Mouse (Mus musculus): ENCODE results near the gene Adcy4. TPM values are rescaled to one million over a fixed set of nuclear protein-coding genes. Genes with fewer than 3 reads are reported as not detected.
A peak's percentile ranks its signal among the peaks of the same experiment; 100 is the strongest.

Adcy4 gene
- total RNA-seq (2021) (10 to 100 TPM; 16.1 to 20.3 TPM), polyA plus RNA-seq (2012; rRNA removed) (36.5 and 40.0 TPM in 2 replicates)
- long read RNA-seq, transcript Adcy4-202 (26 exons, 3,501 nt), result major isoform, 7 of 20 reads
- long read RNA-seq, partial matches to known transcripts, result 4 of 20 reads
- long read RNA-seq, other reads (novel, unspliced or antisense), result 6 of 20 reads

DNA sequence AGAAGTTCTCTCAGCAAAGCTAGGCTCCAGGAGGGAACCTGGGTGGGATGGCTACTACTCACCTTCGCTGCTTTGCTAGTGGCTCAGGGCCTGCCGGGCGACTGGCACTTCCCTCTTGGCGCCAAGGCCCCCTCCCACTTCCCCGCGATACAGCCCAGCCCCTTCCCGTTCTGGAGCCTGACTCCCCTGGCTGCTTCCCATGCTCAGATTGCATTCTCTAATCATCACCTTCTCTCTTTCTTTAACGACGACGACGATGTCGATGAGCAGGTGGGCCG is at the start of gene Adcy4:
Adcy4 (minus strand) TSS at position 138 of the 278 bp plus-strand sequence.
- WGBS, result 6% methylated on average over 13 of the region's 13 CpGs
- intact Hi-C loops (cut with DNase I), result loop anchor here (1.0 to 5.0 kb wide), 2 partner anchors 39 to 133 kb away; partner anchors contain the start of gene Nfatc4
- Histone ChIP-seq H3K4me1 (ENCODE audit: control insufficient read depth, insufficient read depth, low read length) (peaks cover 4% of the 10 kb centered on the region), H3K27ac (peak within 1 kb of the TSS; percentile 97), H3K79me2 (replicated peaks; ENCODE audit: control insufficient read depth, insufficient read depth, low read length) (no peaks in the 10 kb centered on the region), H3K36me3 (ENCODE audit: control insufficient read depth, insufficient read depth, low read length) (no peaks in the 10 kb centered on the region), H3K9ac (ENCODE audit: low read depth, low read length) (peak within 1 kb of the TSS; percentile 65), H3K27me3 (ENCODE audit: control insufficient read depth, insufficient read depth, low read length) (no peaks in the 10 kb centered on the region), H3K4me3 (peak within 1 kb of the TSS; percentile 50)
- DNase-seq, result peak; percentile 63 to 65
- TF ChIP-seq POLR2A (IDR thresholded peaks at IDR 0.05; ENCODE audit: insufficient read depth, low read depth, low read length) (peak; percentile 83), CTCF (IDR thresholded peaks at IDR 0.05) (no peak)

DNA sequence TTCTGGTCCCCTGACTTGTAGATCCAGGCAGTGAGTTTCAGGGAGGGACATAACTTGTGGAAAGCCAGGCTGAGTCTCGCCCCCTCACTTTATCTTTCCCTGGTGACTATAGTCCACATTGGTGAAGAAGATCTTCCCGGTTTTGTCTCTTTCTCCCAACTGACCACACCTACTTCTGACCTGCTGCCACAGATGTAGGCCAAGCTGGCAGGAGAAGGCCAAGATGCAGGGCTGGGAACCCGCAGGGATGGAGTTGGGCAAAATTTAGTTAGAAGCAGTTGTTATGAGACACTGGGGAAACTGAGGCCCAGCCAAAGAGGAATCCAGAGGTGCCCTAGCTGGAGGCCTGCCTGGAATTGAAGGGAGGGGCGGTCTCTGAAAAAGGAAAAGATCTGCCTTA is 49.2 kb upstream of the Adcy4 start:
- no peaks in the 10 kb centered on the region for H3K79me2 ChIP-seq (replicated peaks; ENCODE audit: control insufficient read depth, insufficient read depth, low read length)
- H3K4me3 ChIP-seq, result no peak overlapping the region
- no peaks in the 10 kb centered on the region for H3K36me3 ChIP-seq (ENCODE audit: control insufficient read depth, insufficient read depth, low read length)
- no peak for TF ChIP-seq EP300 (IDR thresholded peaks at IDR 0.05; ENCODE audit: insufficient read depth, low read depth, low read length)
- no peak for TF ChIP-seq CTCF (IDR thresholded peaks at IDR 0.05)
- TF ChIP-seq POLR2A (IDR thresholded peaks at IDR 0.05; ENCODE audit: insufficient read depth, low read depth, low read length), result no peak
- intact Hi-C loops (cut with DNase I), result no loop called here
- no peak overlapping the region for H3K9ac ChIP-seq (ENCODE audit: low read depth, low read length)
- 90% methylated on average over 4 of the region's 4 CpGs for WGBS
- peaks cover 1% of the 10 kb centered on the region; the same call in 1 of the 2 replicates for H3K4me1 ChIP-seq (ENCODE audit: control insufficient read depth, insufficient read depth, low read length)
- H3K27me3 ChIP-seq (ENCODE audit: control insufficient read depth, insufficient read depth, low read length), result no peaks in the 10 kb centered on the region
- no peak overlapping the region for H3K27ac ChIP-seq
- DNase-seq, result no peak

DNA sequence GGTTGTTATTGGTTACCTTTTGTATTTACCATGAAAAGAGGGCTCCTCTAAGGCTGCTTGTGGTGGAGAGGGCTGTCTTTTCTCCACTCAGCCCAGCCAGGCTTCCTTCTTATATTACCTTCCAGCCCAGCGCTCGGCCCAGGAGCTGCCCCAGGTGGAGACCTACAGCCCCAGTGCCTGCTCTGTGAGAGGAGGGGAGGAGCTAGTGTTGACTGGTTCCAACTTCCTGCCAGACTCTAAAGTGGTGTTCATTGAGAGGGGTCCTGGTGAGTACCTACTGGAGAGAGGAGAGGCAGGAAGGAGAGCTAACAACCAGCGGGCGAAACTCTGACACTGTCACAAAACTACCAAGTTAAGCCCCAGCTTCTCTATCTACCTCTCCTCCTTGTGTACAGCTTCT is 46.4 kb upstream of the Adcy4 start:
- Histone ChIP-seq H3K79me2 (replicated peaks; ENCODE audit: control insufficient read depth, insufficient read depth, low read length) (no peaks in the 10 kb centered on the region), H3K27ac (no peak overlapping the region), H3K36me3 (ENCODE audit: control insufficient read depth, insufficient read depth, low read length) (no peaks in the 10 kb centered on the region), H3K27me3 (ENCODE audit: control insufficient read depth, insufficient read depth, low read length) (no peaks in the 10 kb centered on the region), H3K9ac (ENCODE audit: low read depth, low read length) (no peak overlapping the region), H3K4me1 (ENCODE audit: control insufficient read depth, insufficient read depth, low read length) (peaks cover 1% of the 10 kb centered on the region; the same call in 1 of the 2 replicates), H3K4me3 (no peak overlapping the region)
- TF ChIP-seq EP300 (IDR thresholded peaks at IDR 0.05; ENCODE audit: insufficient read depth, low read depth, low read length) (no peak), CTCF (IDR thresholded peaks at IDR 0.05) (no peak), POLR2A (IDR thresholded peaks at IDR 0.05; ENCODE audit: insufficient read depth, low read depth, low read length) (no peak)
- peak in 1 of 2 experiments; percentile 9 for DNase-seq
- intact Hi-C loops (cut with DNase I), result no loop called here
- 90% methylated on average over 4 of the region's 4 CpGs for WGBS

DNA sequence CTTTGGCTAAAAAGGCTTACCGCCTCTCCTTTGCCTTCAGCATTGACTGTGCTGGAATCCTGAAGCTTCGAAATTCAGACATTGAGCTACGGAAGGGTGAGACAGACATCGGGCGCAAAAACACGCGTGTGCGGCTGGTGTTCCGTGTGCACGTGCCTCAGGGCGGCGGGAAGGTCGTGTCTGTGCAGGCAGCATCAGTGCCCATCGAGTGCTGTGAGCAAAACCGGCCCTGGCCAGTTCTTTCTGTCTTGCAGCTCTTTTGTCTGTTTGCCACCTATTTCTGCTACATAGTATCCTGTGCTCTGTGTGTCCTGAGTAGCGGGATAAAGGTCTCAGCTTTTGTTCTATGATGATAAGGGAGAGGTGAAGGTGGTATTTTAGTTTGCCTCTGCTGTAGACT is 46.0 kb upstream of the Adcy4 start:
- intact Hi-C loops (cut with DNase I), result no loop called here
- Histone ChIP-seq H3K27ac (no peak overlapping the region), H3K36me3 (ENCODE audit: control insufficient read depth, insufficient read depth, low read length) (no peaks in the 10 kb centered on the region), H3K4me1 (ENCODE audit: control insufficient read depth, insufficient read depth, low read length) (peaks cover 1% of the 10 kb centered on the region; the same call in 1 of the 2 replicates), H3K27me3 (ENCODE audit: control insufficient read depth, insufficient read depth, low read length) (no peaks in the 10 kb centered on the region), H3K79me2 (replicated peaks; ENCODE audit: control insufficient read depth, insufficient read depth, low read length) (no peaks in the 10 kb centered on the region), H3K9ac (ENCODE audit: low read depth, low read length) (no peak overlapping the region), H3K4me3 (no peak overlapping the region)
- 91% methylated on average over 16 of the region's 16 CpGs for WGBS
- TF ChIP-seq EP300 (IDR thresholded peaks at IDR 0.05; ENCODE audit: insufficient read depth, low read depth, low read length), result no peak
- TF ChIP-seq CTCF (IDR thresholded peaks at IDR 0.05), result no peak
- TF ChIP-seq POLR2A (IDR thresholded peaks at IDR 0.05; ENCODE audit: insufficient read depth, low read depth, low read length), result no peak
- DNase-seq, result peak in 1 of 2 experiments; percentile 12

DNA sequence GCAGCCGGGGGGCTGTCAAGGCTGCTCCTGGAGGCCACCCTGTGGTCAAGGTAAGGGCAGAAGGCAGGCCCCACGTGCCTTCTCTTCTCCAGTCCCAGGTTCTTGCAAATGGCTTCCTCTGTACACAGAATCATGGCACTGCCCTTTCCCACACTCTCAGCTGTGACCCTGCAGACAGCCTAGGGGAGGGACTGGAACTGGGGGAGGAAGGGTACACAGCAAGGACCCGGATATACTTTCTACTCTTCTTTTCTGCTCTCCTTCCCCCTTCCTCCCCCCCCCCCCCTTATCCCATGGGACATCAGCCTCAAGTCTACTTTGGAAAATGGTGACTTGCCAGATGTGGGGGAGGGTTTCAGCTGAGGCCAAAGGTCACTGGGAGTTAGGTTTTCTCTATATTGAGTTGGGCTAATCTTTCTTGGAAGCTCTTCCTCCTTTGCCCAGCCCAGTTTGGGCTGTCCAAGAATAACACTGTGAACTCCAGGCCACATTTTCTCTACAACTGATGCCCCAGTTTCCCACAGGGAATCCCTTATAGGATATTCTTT is 44.9 kb upstream of the Adcy4 start:
- Histone ChIP-seq H3K36me3 (ENCODE audit: control insufficient read depth, insufficient read depth, low read length) (no peaks in the 10 kb centered on the region), H3K27ac (peak overlapping the region; percentile 61), H3K9ac (ENCODE audit: low read depth, low read length) (0 out of 2 replicates have a peak overlapping the region, but pooled peaks have one; percentile 1), H3K27me3 (ENCODE audit: control insufficient read depth, insufficient read depth, low read length) (no peaks in the 10 kb centered on the region), H3K4me1 (ENCODE audit: control insufficient read depth, insufficient read depth, low read length) (peaks cover 3% of the 10 kb centered on the region), H3K79me2 (replicated peaks; ENCODE audit: control insufficient read depth, insufficient read depth, low read length) (no peaks in the 10 kb centered on the region), H3K4me3 (no peak overlapping the region)
- WGBS, result 37% methylated on average over 3 of the region's 3 CpGs
- no peak for TF ChIP-seq POLR2A (IDR thresholded peaks at IDR 0.05; ENCODE audit: insufficient read depth, low read depth, low read length)
- TF ChIP-seq CTCF (IDR thresholded peaks at IDR 0.05), result no peak
- TF ChIP-seq EP300 (IDR thresholded peaks at IDR 0.05; ENCODE audit: insufficient read depth, low read depth, low read length), result no peak
- DNase-seq, result peak; percentile 29 to 48
- intact Hi-C loops (cut with DNase I), result no loop called here

DNA sequence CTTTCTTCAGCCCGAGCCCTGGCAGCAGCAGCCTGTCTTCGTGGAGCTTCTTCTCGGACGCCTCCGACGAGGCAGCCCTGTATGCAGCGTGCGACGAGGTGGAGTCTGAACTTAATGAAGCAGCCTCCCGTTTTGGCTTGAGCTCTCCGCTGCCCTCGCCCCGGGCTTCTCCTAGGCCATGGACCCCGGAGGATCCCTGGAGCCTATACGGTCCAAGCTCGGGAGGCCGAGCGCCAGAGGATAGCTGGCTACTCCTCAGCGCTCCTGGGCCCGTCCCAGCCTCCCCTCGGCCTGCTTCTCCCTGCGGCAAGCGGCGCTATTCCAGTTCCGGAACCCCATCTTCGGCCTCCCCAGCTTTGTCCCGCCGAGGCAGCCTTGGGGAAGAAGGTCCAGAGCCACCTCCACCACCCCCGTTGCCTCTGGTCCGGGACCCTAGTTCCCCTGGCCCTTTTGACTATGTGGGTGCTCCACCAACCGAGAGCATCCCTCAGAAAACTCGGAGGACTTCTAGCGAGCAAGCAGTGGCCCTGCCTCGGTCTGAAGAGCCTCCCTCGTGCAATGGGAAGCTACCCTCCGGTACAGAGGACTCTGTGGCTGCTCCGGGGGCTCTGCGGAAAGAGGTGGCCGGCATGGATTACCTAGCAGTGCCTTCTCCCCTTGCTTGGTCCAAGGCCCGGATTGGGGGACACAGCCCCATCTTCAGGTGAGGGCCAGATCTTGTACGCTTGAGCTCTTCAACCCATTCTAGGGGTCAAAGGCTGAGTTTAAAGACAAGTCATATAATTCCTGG is 42.9 kb upstream of the Adcy4 start:
- Histone ChIP-seq H3K36me3 (ENCODE audit: control insufficient read depth, insufficient read depth, low read length) (no peaks in the 10 kb centered on the region), H3K9ac (ENCODE audit: low read depth, low read length) (no peak overlapping the region; the same call in 1 of the 2 replicates), H3K27ac (peak overlapping the region; percentile 38), H3K79me2 (replicated peaks; ENCODE audit: control insufficient read depth, insufficient read depth, low read length) (no peaks in the 10 kb centered on the region), H3K27me3 (ENCODE audit: control insufficient read depth, insufficient read depth, low read length) (no peaks in the 10 kb centered on the region), H3K4me3 (no peak overlapping the region), H3K4me1 (ENCODE audit: control insufficient read depth, insufficient read depth, low read length) (peaks cover 3% of the 10 kb centered on the region)
- intact Hi-C loops (cut with DNase I), result no loop called here
- TF ChIP-seq POLR2A (IDR thresholded peaks at IDR 0.05; ENCODE audit: insufficient read depth, low read depth, low read length) (no peak), EP300 (IDR thresholded peaks at IDR 0.05; ENCODE audit: insufficient read depth, low read depth, low read length) (no peak), CTCF (IDR thresholded peaks at IDR 0.05) (no peak)
- 52% methylated on average over 41 of the region's 41 CpGs for WGBS
- DNase-seq, result peak; percentile 35 to 55
